Mouse (Mus musculus): Measurements from ENCODE around the gene Sh3pxd2b. TPM values are rescaled to one million over a fixed set of nuclear protein-coding genes. Genes with fewer than 3 reads are reported as not detected.

Sh3pxd2b gene
- polyA plus RNA-seq, 1 experiment: 0.37 TPM

- Histone ChIP-seq H3K27me3 (ENCODE audit: control insufficient read depth, insufficient read depth, low read length) (no peaks in the 10 kb centered on the region), H3K4me3 (ENCODE audit: control insufficient read depth, low read depth, low read length) (peak overlapping the region; percentile 96; the same call in 1 of the 2 replicates), H3K36me3 (ENCODE audit: control insufficient read depth, insufficient read depth, low read length) (no peaks in the 10 kb centered on the region), H3K4me1 (ENCODE audit: control insufficient read depth, insufficient read depth, low read length) (no peaks in the 10 kb centered on the region; the same call in 1 of the 2 replicates), H3K27ac (ENCODE audit: control insufficient read depth, insufficient read depth, low read depth, low read length) (peak overlapping the region; percentile 15; the same call in 1 of the 2 replicates)
- TF ChIP-seq CTCF (IDR thresholded peaks at IDR 0.05; ENCODE audit: control insufficient read depth, insufficient read depth, insufficient replicate concordance, low read depth, low read length) (no peak), POLR2A (IDR thresholded peaks at IDR 0.05; ENCODE audit: control insufficient read depth, low read depth, low read length) (no peak)
Measured at GRCm38 (mm10) chr11:32456356-32456755, 108.7 kb downstream of the Sh3pxd2b start.

DNA sequence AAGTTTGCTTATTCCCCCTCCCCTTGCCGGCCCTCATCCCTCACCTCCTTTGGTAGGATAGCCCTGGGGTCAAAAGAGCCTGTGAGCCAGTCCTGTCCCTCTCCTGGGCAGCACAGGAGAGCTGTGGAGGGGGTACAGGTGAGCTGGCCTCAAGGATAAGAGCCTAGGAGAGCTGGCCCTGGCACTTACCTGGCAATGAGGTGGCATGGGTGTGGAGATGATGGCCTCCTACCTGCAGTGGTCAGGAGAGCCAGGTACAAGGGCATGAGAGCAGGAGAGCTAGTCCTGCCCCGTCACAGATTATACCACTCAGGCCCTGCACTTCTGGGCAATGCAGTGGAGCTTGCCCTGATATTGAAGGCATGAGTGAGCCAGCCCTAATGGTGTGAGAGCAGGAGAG lies 116.7 kb downstream of the Sh3pxd2b start:
- Histone ChIP-seq H3K36me3 (ENCODE audit: control insufficient read depth, insufficient read depth, low read length) (no peaks in the 10 kb centered on the region), H3K27ac (ENCODE audit: control insufficient read depth, insufficient read depth, low read depth, low read length) (no peak overlapping the region), H3K4me1 (ENCODE audit: control insufficient read depth, insufficient read depth, low read length) (no peaks in the 10 kb centered on the region), H3K27me3 (ENCODE audit: control insufficient read depth, insufficient read depth, low read length) (no peaks in the 10 kb centered on the region), H3K4me3 (ENCODE audit: control insufficient read depth, low read depth, low read length) (no peak overlapping the region)
- TF ChIP-seq POLR2A (IDR thresholded peaks at IDR 0.05; ENCODE audit: control insufficient read depth, low read depth, low read length): no peak
- no peak for TF ChIP-seq CTCF (IDR thresholded peaks at IDR 0.05; ENCODE audit: control insufficient read depth, insufficient read depth, insufficient replicate concordance, low read depth, low read length)

- Histone ChIP-seq H3K27ac (ENCODE audit: control insufficient read depth, insufficient read depth, low read depth, low read length) (no peak overlapping the region), H3K4me1 (ENCODE audit: control insufficient read depth, insufficient read depth, low read length) (no peaks in the 10 kb centered on the region), H3K36me3 (ENCODE audit: control insufficient read depth, insufficient read depth, low read length) (no peaks in the 10 kb centered on the region), H3K27me3 (ENCODE audit: control insufficient read depth, insufficient read depth, low read length) (no peaks in the 10 kb centered on the region), H3K4me3 (ENCODE audit: control insufficient read depth, low read depth, low read length) (no peak overlapping the region)
- TF ChIP-seq POLR2A (IDR thresholded peaks at IDR 0.05; ENCODE audit: control insufficient read depth, low read depth, low read length) (no peak), CTCF (IDR thresholded peaks at IDR 0.05; ENCODE audit: control insufficient read depth, insufficient read depth, insufficient replicate concordance, low read depth, low read length) (no peak)
Measured at GRCm38 (mm10) chr11:32471925-32472324, 124.3 kb downstream of the Sh3pxd2b start.

DNA sequence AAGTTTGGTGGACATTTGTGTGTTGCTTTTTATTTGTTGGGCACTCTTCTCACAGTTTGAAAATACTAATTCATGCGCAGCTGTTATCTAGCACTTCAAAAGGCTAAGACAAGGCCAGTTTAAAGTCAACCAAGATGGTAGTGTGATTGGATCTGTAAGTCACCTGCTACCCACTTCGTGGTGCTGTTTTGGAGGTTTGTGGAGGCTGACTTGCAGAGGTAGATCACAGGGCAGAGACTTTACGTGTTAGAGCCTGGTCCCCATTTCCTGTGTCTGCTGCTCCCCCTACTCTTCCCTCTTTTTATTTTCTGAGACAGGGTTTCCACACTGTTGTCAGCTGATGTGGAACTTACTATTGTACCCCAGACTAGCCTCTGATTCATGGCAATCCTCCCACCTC lies 127.1 kb downstream of the Sh3pxd2b start:
- no peaks in the 10 kb centered on the region for H3K27me3 ChIP-seq (ENCODE audit: control insufficient read depth, insufficient read depth, low read length)
- TF ChIP-seq POLR2A (IDR thresholded peaks at IDR 0.05; ENCODE audit: control insufficient read depth, low read depth, low read length): no peak
- no peak for TF ChIP-seq CTCF (IDR thresholded peaks at IDR 0.05; ENCODE audit: control insufficient read depth, insufficient read depth, insufficient replicate concordance, low read depth, low read length)

DNA sequence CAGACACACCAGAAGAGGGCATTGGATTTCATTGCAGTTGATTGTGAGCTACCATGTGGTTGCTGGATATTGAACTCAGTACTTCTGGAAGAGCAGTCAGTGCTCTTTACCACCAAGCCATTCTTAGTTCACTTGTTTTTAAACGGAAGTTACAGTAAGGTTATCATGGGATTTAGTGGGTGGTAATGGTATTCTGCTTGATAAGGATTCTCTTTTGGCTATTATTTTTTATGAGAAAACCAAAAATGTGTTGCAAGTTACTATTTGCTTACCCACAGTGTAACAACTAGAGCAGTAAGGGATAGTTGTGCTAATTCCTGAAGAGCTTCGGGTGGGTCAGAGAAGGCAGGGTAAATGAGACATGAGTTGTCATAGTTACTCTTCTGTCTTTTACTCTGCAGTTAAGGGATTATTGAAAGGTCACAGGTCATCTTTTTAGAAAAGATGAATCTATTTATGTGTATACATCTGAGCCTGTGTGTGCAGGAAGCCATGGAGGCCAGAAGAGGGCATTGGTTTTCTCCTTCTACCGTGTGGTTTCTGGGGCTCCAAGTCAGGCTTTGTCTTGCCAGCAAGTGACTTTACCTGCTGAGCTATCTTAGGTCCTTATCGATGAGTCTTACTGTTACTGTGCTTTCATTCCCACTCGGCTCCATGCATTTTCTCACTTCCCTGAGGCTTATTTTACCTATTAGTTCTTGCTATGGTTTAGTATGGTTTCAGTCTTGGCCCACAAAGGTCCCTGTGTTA lies 128.0 kb downstream of the Sh3pxd2b start:
- Histone ChIP-seq H3K27ac (ENCODE audit: control insufficient read depth, insufficient read depth, low read depth, low read length) (no peak overlapping the region), H3K4me3 (ENCODE audit: control insufficient read depth, low read depth, low read length) (no peak overlapping the region), H3K4me1 (ENCODE audit: control insufficient read depth, insufficient read depth, low read length) (no peaks in the 10 kb centered on the region)

More for the DNA sequence above, 127.1 kb downstream of the Sh3pxd2b start:
- no peak overlapping the region for H3K27ac ChIP-seq (ENCODE audit: control insufficient read depth, insufficient read depth, low read depth, low read length)
- H3K4me3 ChIP-seq (ENCODE audit: control insufficient read depth, low read depth, low read length): no peak overlapping the region
- H3K36me3 ChIP-seq (ENCODE audit: control insufficient read depth, insufficient read depth, low read length): no peaks in the 10 kb centered on the region
- H3K4me1 ChIP-seq (ENCODE audit: control insufficient read depth, insufficient read depth, low read length): no peaks in the 10 kb centered on the region

More for the DNA sequence above, 128.0 kb downstream of the Sh3pxd2b start:
- Histone ChIP-seq H3K27me3 (ENCODE audit: control insufficient read depth, insufficient read depth, low read length) (no peaks in the 10 kb centered on the region), H3K36me3 (ENCODE audit: control insufficient read depth, insufficient read depth, low read length) (no peaks in the 10 kb centered on the region)
- no peak for TF ChIP-seq CTCF (IDR thresholded peaks at IDR 0.05; ENCODE audit: control insufficient read depth, insufficient read depth, insufficient replicate concordance, low read depth, low read length)
- TF ChIP-seq POLR2A (IDR thresholded peaks at IDR 0.05; ENCODE audit: control insufficient read depth, low read depth, low read length): no peak

Other genes with a start within 250 kb of the Sh3pxd2b start
- gene Il9r, start 147.5 kb upstream of the Sh3pxd2b start, polyA plus RNA-seq (2012; rRNA removed): 1.6 and 2.1 TPM in 2 replicates
- 38.8 and 39.6 TPM in 2 replicates for gene Snrnp25, start 142.4 kb upstream of the Sh3pxd2b start, polyA plus RNA-seq (2012; rRNA removed)
- gene Rhbdf1, start 125.5 kb upstream of the Sh3pxd2b start, polyA plus RNA-seq (2012; rRNA removed): 6.8 and 9.5 TPM in 2 replicates
- gene Mpg, start 121.3 kb upstream of the Sh3pxd2b start, polyA plus RNA-seq (2012; rRNA removed): 16.3 and 16.4 TPM in 2 replicates
- gene Nprl3, start 80.1 kb upstream of the Sh3pxd2b start, polyA plus RNA-seq (2012; rRNA removed): 61.4 and 62.8 TPM in 2 replicates
- not detected in 2 replicates for gene Hba-x, start 71.4 kb upstream of the Sh3pxd2b start, polyA plus RNA-seq (2012; rRNA removed)
- gene Hba-a1, start 64.3 kb upstream of the Sh3pxd2b start, polyA plus RNA-seq (2012; rRNA removed): 39.8 and 41.7 TPM in 2 replicates
- gene Hbq1b, start 60.9 kb upstream of the Sh3pxd2b start, polyA plus RNA-seq (2012; rRNA removed): not detected in 2 replicates
- gene Hba-a2, start 51.3 kb upstream of the Sh3pxd2b start, polyA plus RNA-seq (2012; rRNA removed): 88.0 and 93.8 TPM in 2 replicates
- not detected in 2 replicates for gene Hbq1a, start 47.8 kb upstream of the Sh3pxd2b start, polyA plus RNA-seq (2012; rRNA removed)
- 109 and 120 TPM in 2 replicates for gene Ubtd2, start 107.5 kb downstream of the Sh3pxd2b start, polyA plus RNA-seq (2012; rRNA removed)
- gene Efcab9, start 184.3 kb downstream of the Sh3pxd2b start, polyA plus RNA-seq (2012; rRNA removed): 180 and 217 TPM in 2 replicates
- 36.7 and 38.3 TPM in 2 replicates for gene Stk10, start 185.5 kb downstream of the Sh3pxd2b start, polyA plus RNA-seq (2012; rRNA removed)